In genomic region chr13:9405399-9405798, GRCm38 (mm10) we compare ENCODE assay signal across 19 mouse cellular contexts.
A peak's percentile ranks its signal among the peaks of the same experiment; 100 is the strongest.
DNase-seq lines count a peak whose midpoint lies in the region; ATAC-seq and TF ChIP-seq lines count a peak whose summit lies in the region.
"Had no signal": no experiment of that assay in that cellular context is flagged by ENCODE, and none has a peak within 500 bp of the region (broad histone marks: within the 10 kb centered on the region; RNA-seq: fewer than 3 reads in every experiment).

No protein-coding gene starts in this region.

- no peaks in the 10 kb centered on the region for H3K4me1 ChIP-seq in kidney, embryonic 15.5 days
- H3K4me1 ChIP-seq: embryonic facial prominence, embryonic 10.5 days; forebrain, embryonic 13.5 days; heart, embryonic 13.5 days; hindbrain, embryonic 12.5 days had no signal

- ATAC-seq in kidney, embryonic 15.5 days (replicated peaks; ENCODE audit: low FRiP score), result 0 out of 2 replicates have a peak, but pooled peaks have one; percentile 36
- ATAC-seq: forebrain, embryonic 13.5 days; forebrain, postnatal 0 days; hindbrain, embryonic 16.5 days had no signal

- H3K4me2 ChIP-seq in kidney, embryonic 15.5 days, result no peak overlapping the region
- H3K4me2 ChIP-seq: forebrain, embryonic 13.5 days; heart, embryonic 13.5 days; hindbrain, embryonic 12.5 days had no signal

- no peaks in the 10 kb centered on the region for H3K27me3 ChIP-seq in kidney, embryonic 15.5 days
- H3K27me3 ChIP-seq: forebrain, embryonic 13.5 days; heart, embryonic 13.5 days; hindbrain, embryonic 12.5 days had no signal

- no peak for TF ChIP-seq CTCF in layer of hippocampus, adult 2 months (conservative IDR thresholded peaks at IDR 0.05)

- H3K9me3 ChIP-seq in kidney, embryonic 15.5 days (replicated peaks), result peaks cover 4% of the 10 kb centered on the region; the same call in 1 of the 2 replicates
- H3K9me3 ChIP-seq: heart, embryonic 13.5 days; hindbrain, embryonic 12.5 days had no signal

- 51% methylated on average over 1 of the region's 1 CpGs for WGBS in kidney, embryonic 15.5 days

- H3K9ac ChIP-seq in kidney, embryonic 15.5 days, result no peak overlapping the region
- H3K9ac ChIP-seq: forebrain, embryonic 13.5 days; forebrain, postnatal 0 days; heart, embryonic 13.5 days; hindbrain, embryonic 12.5 days had no signal

- no peak overlapping the region for H3K4me3 ChIP-seq in kidney, embryonic 15.5 days (replicated peaks)
- H3K4me3 ChIP-seq in layer of hippocampus, adult 2 months, result no peak overlapping the region
- H3K4me3 ChIP-seq: embryonic facial prominence, embryonic 10.5 days; forebrain, embryonic 13.5 days; heart, embryonic 13.5 days; hindbrain, embryonic 12.5 days had no signal

- no peaks in the 10 kb centered on the region for H3K36me3 ChIP-seq in kidney, embryonic 15.5 days
- H3K36me3 ChIP-seq: embryonic facial prominence, embryonic 10.5 days; heart, embryonic 13.5 days; hindbrain, embryonic 12.5 days had no signal

- H3K27ac ChIP-seq in kidney, embryonic 15.5 days, result no peak overlapping the region
- no peak overlapping the region for H3K27ac ChIP-seq in layer of hippocampus, adult 2 months
- H3K27ac ChIP-seq: embryonic facial prominence, embryonic 10.5 days; forebrain, embryonic 13.5 days; heart, embryonic 13.5 days; hindbrain, embryonic 12.5 days had no signal

- DNase-seq in kidney, adult 9 months, result no peak
- peak; percentile 38 to 39 for DNase-seq in B cell, adult 2 months
- peak; percentile 48 for DNase-seq in thymus, postnatal 0 days (ENCODE audit: low spot score)
- DNase-seq in thymus, postnatal 36 days, result peak; percentile 6 to 28
- no peak for DNase-seq in right cerebral cortex, adult 18-20 months
- DNase-seq in layer of hippocampus, adult 2 months (ENCODE audit: low spot score in 2 of 2), result no peak
- no peak for DNase-seq in urinary bladder, postnatal 36 days (ENCODE audit: low spot score in 2 of 2)
- DNase-seq: adrenal gland, postnatal 14 days; cerebellum, adult 2 months; cerebellum, postnatal 10 days; forebrain, postnatal 0 days; gastrocnemius, postnatal 14 days; heart, postnatal 36 days had no signal

Comparison
In these comparisons a context has a peak if more than half of its experiments do, and no peak if none do; other contexts are left out.
1. DNase-seq: peak in B cell, adult 2 months (2 of 2), thymus, postnatal 0 days (single experiment) and thymus, postnatal 36 days (2 of 2); none in kidney, adult 9 months (single experiment), right cerebral cortex, adult 18-20 months (single experiment), layer of hippocampus, adult 2 months (0 of 2) and urinary bladder, postnatal 36 days (0 of 2).